Mouse (Mus musculus) cerebellum, postnatal 25 days (tissue): Measurements from ENCODE around the gene Rap1b.

Experiments used
- DNase-seq, 2 experiments: peaks; one replicate each; pipeline ENCODE4 v3.0.0; 2021; ENCODE audit warnings: mixed read lengths in 2 of 2

The Rap1b gene

GRCm38 (mm10) chr10:117767286-117768140 is 78.3 kb downstream of the Rap1b start:
- DNase-seq, result no peak

GRCm38 (mm10) chr10:117766896-117767160 is 79.0 kb downstream of the Rap1b start:
- DNase-seq, result no peak

- DNase-seq, result no peak
These were observed 79.5 kb downstream of the Rap1b start for GRCm38 (mm10) chr10:117766111-117766895.

GRCm38 (mm10) chr10:117765116-117765894 is 80.5 kb downstream of the Rap1b start:
- no peak for DNase-seq

- DNase-seq, result no peak
These were observed 81.2 kb downstream of the Rap1b start for GRCm38 (mm10) chr10:117764598-117764997.
